Comparison of ENCODE assay signal across 28 mouse cellular contexts in genomic region chr2:32059613-32060012, GRCm38 (mm10). TPM values are rescaled to one million over a fixed set of nuclear protein-coding genes. Genes with fewer than 3 reads are reported as not detected.
A peak's percentile ranks its signal among the peaks of the same experiment; 100 is the strongest.
DNase-seq lines count a peak whose midpoint lies in the region; ATAC-seq and TF ChIP-seq lines count a peak whose summit lies in the region.
"Had no signal": no experiment of that assay in that cellular context is flagged by ENCODE, and none has a peak within 500 bp of the region (broad histone marks: within the 10 kb centered on the region; RNA-seq: fewer than 3 reads in every experiment).

No protein-coding gene starts in this region.

- WGBS in heart, embryonic 12.5 days: 36% methylated on average over 6 of the region's 6 CpGs
- WGBS in heart, adult 2 months: 53% methylated on average over 6 of the region's 6 CpGs
- WGBS in heart, embryonic 16.5 days: 52% methylated on average over 6 of the region's 6 CpGs
- 77% methylated on average over 6 of the region's 6 CpGs for WGBS in spleen, adult 2 months

- no peaks in the 10 kb centered on the region for H3K36me3 ChIP-seq in heart, embryonic 12.5 days
- no peaks in the 10 kb centered on the region for H3K36me3 ChIP-seq in heart, adult 2 months (ENCODE audit: control insufficient read depth, insufficient read depth, low read length)
- H3K36me3 ChIP-seq in heart, embryonic 16.5 days (ENCODE audit: control insufficient read depth, insufficient read depth): no peaks in the 10 kb centered on the region
- no peaks in the 10 kb centered on the region for H3K36me3 ChIP-seq in spleen, adult 2 months (ENCODE audit: control insufficient read depth, insufficient read depth, low read length)
- H3K36me3 ChIP-seq: embryonic facial prominence, embryonic 12.5 days; forebrain, embryonic 12.5 days; forebrain, embryonic 15.5 days had no signal

- TF ChIP-seq POLR2A in heart, adult 2 months (IDR thresholded peaks at IDR 0.05; ENCODE audit: insufficient read depth, low read depth, low read length): no peak
- no peak for TF ChIP-seq POLR2A in spleen, adult 2 months (IDR thresholded peaks at IDR 0.05; ENCODE audit: low read depth, low read length)

- H3K79me2 ChIP-seq in heart, adult 2 months (replicated peaks; ENCODE audit: control insufficient read depth, insufficient read depth, low read length): no peaks in the 10 kb centered on the region

- no peak overlapping the region for H3K4me3 ChIP-seq in heart, embryonic 12.5 days
- H3K4me3 ChIP-seq in heart, adult 2 months: no peak overlapping the region
- H3K4me3 ChIP-seq in heart, embryonic 16.5 days (ENCODE audit: low read length): no peak overlapping the region
- no peak overlapping the region for H3K4me3 ChIP-seq in spleen, adult 2 months (ENCODE audit: extremely low read depth, insufficient read depth, insufficient read length)
- H3K4me3 ChIP-seq: embryonic facial prominence, embryonic 12.5 days; erythroblast, embryonic 14.5 days; forebrain, embryonic 12.5 days; forebrain, embryonic 15.5 days had no signal

- H3K27ac ChIP-seq in heart, embryonic 12.5 days (ENCODE audit: poor library complexity, severe bottlenecking): peak overlapping the region; percentile 41
- no peak overlapping the region for H3K27ac ChIP-seq in heart, adult 2 months
- H3K27ac ChIP-seq in heart, embryonic 16.5 days (ENCODE audit: low read length): peak overlapping the region; percentile 23; the same call in 1 of the 2 replicates
- peak overlapping the region; percentile 62 for H3K27ac ChIP-seq in spleen, adult 2 months (ENCODE audit: insufficient read depth, low read length)
- H3K27ac ChIP-seq: embryonic facial prominence, embryonic 12.5 days; forebrain, embryonic 12.5 days; forebrain, embryonic 15.5 days; hindbrain, embryonic 14.5 days; hindbrain, postnatal 0 days had no signal

- H3K4me2 ChIP-seq in heart, embryonic 12.5 days: no peak overlapping the region
- no peak overlapping the region for H3K4me2 ChIP-seq in heart, embryonic 16.5 days (ENCODE audit: low read depth, low read length)
- H3K4me2 ChIP-seq: embryonic facial prominence, embryonic 12.5 days; forebrain, embryonic 12.5 days; forebrain, embryonic 15.5 days; hindbrain, embryonic 14.5 days had no signal

- DNase-seq in heart, adult 11 months: peak; percentile 64
- no peak for DNase-seq in heart, postnatal 4 days
- no peak for DNase-seq in heart, adult 2 months
- DNase-seq in heart, postnatal 10 days: no peak
- no peak for DNase-seq in spleen, adult 2 months (ENCODE audit: low read depth in 1 of 2, low spot score in 2 of 2)
- DNase-seq in spleen, adult 18-20 months: no peak
- DNase-seq: adrenal gland, postnatal 10 days; adrenal gland, postnatal 36 days; B cell, adult 2 months; cerebellum, adult 18-20 months; cerebellum, adult 9-10 months; cerebellum, postnatal 14 days; gastrocnemius, postnatal 25 days; heart, postnatal 36 days; kidney, adult 18-20 months; kidney, adult 9 months had no signal

- ATAC-seq in heart, embryonic 12.5 days (ENCODE audit: insufficient number of reproducible peaks, low FRiP score): no peak
- no peak for ATAC-seq in heart, embryonic 16.5 days (replicated peaks; ENCODE audit: extremely low read depth, insufficient read depth, low FRiP score)
- ATAC-seq: forebrain, embryonic 15.5 days; hindbrain, postnatal 0 days; inflammation-experienced regulatory T-cells, adult 6 months; intestine, embryonic 16.5 days; Patski had no signal

- H3K27me3 ChIP-seq in heart, embryonic 12.5 days (replicated peaks): no peaks in the 10 kb centered on the region
- no peaks in the 10 kb centered on the region for H3K27me3 ChIP-seq in heart, adult 2 months (ENCODE audit: control insufficient read depth, insufficient read depth, low read length)
- no peaks in the 10 kb centered on the region for H3K27me3 ChIP-seq in heart, embryonic 16.5 days (ENCODE audit: control insufficient read depth, insufficient read depth, low read length)
- H3K27me3 ChIP-seq in spleen, adult 2 months (ENCODE audit: control insufficient read depth, insufficient read depth, low read length): no peaks in the 10 kb centered on the region
- H3K27me3 ChIP-seq: embryonic facial prominence, embryonic 12.5 days; forebrain, embryonic 12.5 days; forebrain, embryonic 15.5 days had no signal

- TF ChIP-seq CTCF in heart, adult 2 months (IDR thresholded peaks at IDR 0.05): no peak
- no peak for TF ChIP-seq CTCF in spleen, adult 2 months (IDR thresholded peaks at IDR 0.05; ENCODE audit: extremely low read depth, insufficient read depth, insufficient read length, insufficient replicate concordance)

- H3K9me3 ChIP-seq in heart, embryonic 12.5 days (replicated peaks): no peaks in the 10 kb centered on the region
- no peaks in the 10 kb centered on the region for H3K9me3 ChIP-seq in heart, embryonic 16.5 days (replicated peaks; ENCODE audit: control insufficient read depth, low read length)
- H3K9me3 ChIP-seq: embryonic facial prominence, embryonic 12.5 days; forebrain, embryonic 12.5 days; forebrain, embryonic 15.5 days; G1E had no signal

- peaks cover 93% of the 10 kb centered on the region for H3K4me1 ChIP-seq in heart, embryonic 12.5 days (replicated peaks)
- peaks cover 10% of the 10 kb centered on the region; the same call in 1 of the 2 replicates for H3K4me1 ChIP-seq in heart, adult 2 months (ENCODE audit: control insufficient read depth, insufficient read depth, low read length)
- H3K4me1 ChIP-seq in heart, embryonic 16.5 days (ENCODE audit: control insufficient read depth, insufficient read depth, low read length): peaks cover 70% of the 10 kb centered on the region
- H3K4me1 ChIP-seq in spleen, adult 2 months (ENCODE audit: control insufficient read depth, insufficient read depth, insufficient read length): peaks cover 38% of the 10 kb centered on the region; the same call in 1 of the 2 replicates
- H3K4me1 ChIP-seq: forebrain, embryonic 15.5 days had no signal

- H3K9ac ChIP-seq in heart, embryonic 12.5 days: 0 out of 2 replicates have a peak overlapping the region, but pooled peaks have one; percentile 28
- no peak overlapping the region for H3K9ac ChIP-seq in heart, adult 2 months (ENCODE audit: low read depth, low read length)
- 0 out of 2 replicates have a peak overlapping the region, but pooled peaks have one; percentile 18 for H3K9ac ChIP-seq in heart, embryonic 16.5 days (ENCODE audit: low read length)
- H3K9ac ChIP-seq: embryonic facial prominence, embryonic 12.5 days; forebrain, embryonic 12.5 days; forebrain, embryonic 15.5 days; hindbrain, embryonic 14.5 days had no signal

- no peak for TF ChIP-seq EP300 in heart, adult 2 months (IDR thresholded peaks at IDR 0.05; ENCODE audit: insufficient read depth, low read depth, low read length)

- intact Hi-C loops in heart, adult 2 months (cut with DNase I): no loop called here
- intact Hi-C loops in heart, postnatal 10 days (cut with DNase I): no loop called here

RNA-seq across cellular contexts. Expression of gene Fam78a, which starts 25.0 kb away (rescaled TPM):
- 10 to 100 TPM; 40.9 to 42.5 TPM for total RNA-seq in heart, postnatal 4 days (2021)
- polyA plus RNA-seq in heart, embryonic 12.5 days (2016; fragmentation: Nextera tagmentation; extraction: Ambion mirVana): 48.1 and 50.7 TPM in 2 replicates
- 10 to 100 TPM; 15.9 to 19.1 TPM for total RNA-seq in heart, adult 2 months (2021)
- 18.7 and 24.9 TPM in 2 replicates for polyA plus RNA-seq in heart, adult 2 months (2012; rRNA removed)
- polyA plus RNA-seq in heart, embryonic 16.5 days (2015; fragmentation: Nextera tagmentation; extraction: Ambion mirVana): 27.6 and 30.1 TPM in 2 replicates
- 10 to 100 TPM; 24.3 to 38.1 TPM for total RNA-seq in heart, postnatal 10 days (2021)
- 33.1 and 48.3 TPM in 2 replicates for polyA plus RNA-seq in spleen, adult 2 months (2012; rRNA removed)

RNA-seq across cellular contexts. Expression of gene Plpp7, which starts 35.7 kb away (rescaled TPM):
- 10 to 100 TPM; 15.7 to 20.5 TPM for total RNA-seq in heart, postnatal 4 days (2021)
- polyA plus RNA-seq in heart, embryonic 12.5 days (2016; fragmentation: Nextera tagmentation; extraction: Ambion mirVana): 11.4 and 13.6 TPM in 2 replicates
- total RNA-seq in heart, adult 2 months (2021): 10 to 100 TPM; 33.6 to 33.8 TPM
- polyA plus RNA-seq in heart, adult 2 months (2012; rRNA removed): 56.3 and 62.1 TPM in 2 replicates
- 19.7 and 21.4 TPM in 2 replicates for polyA plus RNA-seq in heart, embryonic 16.5 days (2015; fragmentation: Nextera tagmentation; extraction: Ambion mirVana)
- total RNA-seq in heart, postnatal 10 days (2021): 10 to 100 TPM; 29.3 to 31.6 TPM
- 2.6 and 4.6 TPM in 2 replicates for polyA plus RNA-seq in spleen, adult 2 months (2012; rRNA removed)
- polyA plus RNA-seq: inflammation-experienced regulatory T-cells, adult 6 months had no signal
